Mouse (Mus musculus) CH12.LX (cell line): Measurements from ENCODE around the gene Gm13285. TPM values are rescaled to one million over a fixed set of nuclear protein-coding genes. Genes with fewer than 3 reads are reported as not detected.
A peak's percentile ranks its signal among the peaks of the same experiment; 100 is the strongest.
"Not testable (repeated sequence)": the region's sequence is repeated elsewhere in the genome, so short reads cannot be mapped to it uniquely, and the experiment has no call there.

ENCODE experiments used
- DNase-seq: peaks from one replicate; pipeline ENCODE4 v3.0.0-alpha.2; 2013; ENCODE audit errors: extremely low read depth
- H3K27ac ChIP-seq: 2 replicates; pipeline ENCODE4 v1.5.1; 2012; ENCODE audit warnings: low read depth, mild to moderate bottlenecking, control low read depth, moderate library complexity; ENCODE audit not compliant: insufficient read depth
- H3K27me3 ChIP-seq: replicated peaks from 2 replicates; pipeline ENCODE3; 2012; ENCODE audit warnings: inconsistent platforms
- H3K36me3 ChIP-seq, 2 experiments: replicated peaks in 1 of 2; 2 replicates each; pipeline versions ENCODE3 to v1.6.1; 2012; ENCODE audit warnings: inconsistent platforms in 1 of 2, low read length in 1 of 2, mild to moderate bottlenecking in 1 of 2, mixed read lengths in 1 of 2, moderate library complexity in 1 of 2; ENCODE audit not compliant: control insufficient read depth in 1 of 2, insufficient read depth in 1 of 2
- H3K4me1 ChIP-seq, 2 experiments: 2 replicates each; pipeline ENCODE4 v1.6.1; 2012; ENCODE audit warnings: inconsistent platforms in 1 of 2, moderate library complexity in 1 of 2; ENCODE audit not compliant: insufficient read depth in 2 of 2, control insufficient read depth in 1 of 2
- H3K4me2 ChIP-seq: 2 replicates; pipeline ENCODE4 v1.6.1; 2012; ENCODE audit warnings: low read depth, mild to moderate bottlenecking, control low read depth; ENCODE audit not compliant: poor library complexity, insufficient read depth, severe bottlenecking
- H3K4me3 ChIP-seq, 3 experiments: fragments of 150-350 bp in 1 of 3; sonication (generic) in 1 of 3; replicated peaks in 1 of 3; 2 replicates each; pipeline versions ENCODE3 to v1.5.1; 2011 to 2012; ENCODE audit warnings: low read depth in 2 of 3, low read length in 2 of 3, mild to moderate bottlenecking in 2 of 3, moderate library complexity in 2 of 3, control low read depth in 1 of 3, improper control_type of control experiment in 1 of 3, inconsistent platforms in 1 of 3, mixed read lengths in 1 of 3; ENCODE audit not compliant: poor library complexity in 1 of 3
- H3K79me2 ChIP-seq: replicated peaks from 2 replicates; pipeline ENCODE4 v1.6.1; 2012; ENCODE audit warnings: mild to moderate bottlenecking, moderate library complexity; ENCODE audit not compliant: control insufficient read depth, poor library complexity, insufficient read depth, severe bottlenecking; ENCODE audit errors: extremely low read depth
- H3K9ac ChIP-seq: 2 replicates; pipeline ENCODE4 v1.6.1; 2012; ENCODE audit warnings: low read depth, mild to moderate bottlenecking, control low read depth, moderate library complexity; ENCODE audit not compliant: insufficient read depth
- H3K9me3 ChIP-seq: replicated peaks from 2 replicates; pipeline ENCODE3; 2012; ENCODE audit warnings: low read length, inconsistent platforms, mixed read lengths
- BHLHE40 ChIP-seq: IDR thresholded peaks from 2 replicates; pipeline ENCODE4 v1.6.1; 2011; ENCODE audit warnings: mild to moderate bottlenecking, low read depth, low read length, improper control_type of control experiment
- CHD1 ChIP-seq: IDR thresholded peaks from 2 replicates; pipeline ENCODE4 v1.6.1; 2012; ENCODE audit warnings: low read depth, low read length, improper control_type of control experiment, inconsistent platforms
- CHD2 ChIP-seq: IDR thresholded peaks from 2 replicates; pipeline ENCODE4 v1.6.1; 2011; ENCODE audit warnings: low read length, improper control_type of control experiment
- CTCF ChIP-seq, 2 experiments: IDR thresholded peaks in 1 of 2; conservative IDR thresholded peaks in 1 of 2; 2 replicates each; pipeline ENCODE4 v1.5.1; 2011 to 2012; ENCODE audit warnings: low read depth in 2 of 2, low read length in 2 of 2, improper control_type of control experiment in 1 of 2, inconsistent platforms in 1 of 2, mild to moderate bottlenecking in 1 of 2, moderate library complexity in 1 of 2
- ELF1 ChIP-seq: IDR thresholded peaks from 2 replicates; pipeline ENCODE4 v1.6.1; 2014; ENCODE audit warnings: low read depth, mild to moderate bottlenecking, inconsistent platforms, low read length, improper control_type of control experiment
- EP300 ChIP-seq: IDR thresholded peaks from 2 replicates; pipeline ENCODE4 v1.6.1; 2011; ENCODE audit warnings: low read length, improper control_type of control experiment
- GABPA ChIP-seq: IDR thresholded peaks from 2 replicates; pipeline ENCODE4 v1.6.1; 2012; ENCODE audit warnings: low read depth, low read length, improper control_type of control experiment, inconsistent platforms; ENCODE audit not compliant: insufficient replicate concordance
- HCFC1 ChIP-seq: IDR thresholded peaks from 2 replicates; pipeline ENCODE4 v1.6.1; 2012; ENCODE audit warnings: low read depth, mild to moderate bottlenecking, inconsistent platforms, low read length, improper control_type of control experiment
- JUN ChIP-seq: IDR thresholded peaks from 2 replicates; pipeline ENCODE4 v1.6.1; 2011; ENCODE audit warnings: low read depth, mild to moderate bottlenecking, low read length, improper control_type of control experiment, moderate library complexity; ENCODE audit not compliant: insufficient read depth
- JUND ChIP-seq: conservative IDR thresholded peaks from 2 replicates; pipeline ENCODE4 v1.6.1; 2011; ENCODE audit warnings: low read depth, low read length, improper control_type of control experiment
- KAT2A ChIP-seq: IDR thresholded peaks from 2 replicates; pipeline ENCODE4 v1.6.1; 2012; ENCODE audit warnings: low read length, improper control_type of control experiment, inconsistent platforms; ENCODE audit not compliant: insufficient replicate concordance
- MAFK ChIP-seq: IDR thresholded peaks from 2 replicates; pipeline ENCODE4 v1.6.1; 2011; ENCODE audit warnings: low read length, improper control_type of control experiment; ENCODE audit not compliant: insufficient replicate concordance
- MAZ ChIP-seq: IDR thresholded peaks from 2 replicates; pipeline ENCODE4 v1.6.1; 2012; ENCODE audit warnings: low read depth, mild to moderate bottlenecking, inconsistent platforms, low read length, improper control_type of control experiment, moderate library complexity
- MEF2A ChIP-seq: IDR thresholded peaks from 2 replicates; pipeline ENCODE4 v1.6.1; 2014; ENCODE audit warnings: low read depth, mild to moderate bottlenecking, inconsistent platforms, low read length, improper control_type of control experiment, borderline replicate concordance
- MXI1 ChIP-seq: IDR thresholded peaks from 2 replicates; pipeline ENCODE4 v1.6.1; 2011; ENCODE audit warnings: mild to moderate bottlenecking, low read depth, low read length, improper control_type of control experiment
- PAX5 ChIP-seq: IDR thresholded peaks from 2 replicates; pipeline ENCODE4 v1.6.1; 2012; ENCODE audit warnings: low read length, inconsistent platforms, mixed read lengths
- POLR2A ChIP-seq: IDR thresholded peaks from 2 replicates; pipeline ENCODE4 v1.6.1; 2011; ENCODE audit warnings: low read depth, mild to moderate bottlenecking, improper control_type of control experiment, low read length
- POLR2AphosphoS2 ChIP-seq: IDR thresholded peaks from 2 replicates; pipeline ENCODE4 v1.6.1; 2011; ENCODE audit warnings: low read depth, low read length, improper control_type of control experiment
- RAD21 ChIP-seq: IDR thresholded peaks from 2 replicates; pipeline ENCODE4 v1.6.1; 2011; ENCODE audit warnings: low read depth, mild to moderate bottlenecking, low read length, improper control_type of control experiment, moderate library complexity
- RCOR1 ChIP-seq: conservative IDR thresholded peaks from 2 replicates; pipeline ENCODE4 v1.6.1; 2012; ENCODE audit warnings: low read depth, mild to moderate bottlenecking, inconsistent platforms, low read length, improper control_type of control experiment
- SIN3A ChIP-seq: IDR thresholded peaks from 2 replicates; pipeline ENCODE4 v1.6.1; 2012; ENCODE audit warnings: low read length, improper control_type of control experiment, inconsistent platforms
- SMC3 ChIP-seq: IDR thresholded peaks from 2 replicates; pipeline ENCODE4 v1.6.1; 2011; ENCODE audit warnings: low read depth, low read length, improper control_type of control experiment
- TBP ChIP-seq: conservative IDR thresholded peaks from 2 replicates; pipeline ENCODE4 v1.6.1; 2011; ENCODE audit warnings: low read depth, low read length, improper control_type of control experiment
- USF2 ChIP-seq: conservative IDR thresholded peaks from 2 replicates; pipeline ENCODE4 v1.6.1; 2011; ENCODE audit warnings: low read depth, low read length, improper control_type of control experiment
- ZC3H11A ChIP-seq: IDR thresholded peaks from 2 replicates; pipeline ENCODE4 v1.6.1; 2012; ENCODE audit warnings: low read depth, mild to moderate bottlenecking, inconsistent platforms, low read length, improper control_type of control experiment
- dilution Hi-C: fragments of 300-500 bp; cut with MboI; formaldehyde crosslinking; loops from 2 replicates; pipeline ENCODE4 v1.14.3; 2020; ENCODE audit warnings: low sequenced_read_pairs; ENCODE audit not compliant: extremely low pct_unique_long_range_greater_than_20kb, extremely low pct_ligation_motif_present
- in situ Hi-C: fragments of 300-500 bp; cut with MboI; formaldehyde crosslinking; loops from 3 replicates; pipeline ENCODE4 v1.14.3; 2019; ENCODE audit warnings: low sequenced_read_pairs, low pct_ligation_motif_present, low pct_unique_long_range_greater_than_20kb, mixed read lengths
- polyA plus RNA-seq: library from polyadenylated mRNA; unstranded; fragments of >175 nt; gene quantifications from 2 replicates; pipeline ENCODE4 v1.2.1, GENCODE M21; 2012; ENCODE audit warnings: low read depth; ENCODE audit not compliant: insufficient read length
- total RNA-seq, 2 experiments: library from RNA; depleted of rRNA; stranded (reverse); fragments of 300-350 nt in 1 of 2; fragments of >200 nt in 1 of 2; gene quantifications; 2 replicates each; pipeline ENCODE4 v1.2.3; 2012 to 2014

Gm13285 gene
- total and polyA plus RNA-seq, 3 experiments = not detected

DNA sequence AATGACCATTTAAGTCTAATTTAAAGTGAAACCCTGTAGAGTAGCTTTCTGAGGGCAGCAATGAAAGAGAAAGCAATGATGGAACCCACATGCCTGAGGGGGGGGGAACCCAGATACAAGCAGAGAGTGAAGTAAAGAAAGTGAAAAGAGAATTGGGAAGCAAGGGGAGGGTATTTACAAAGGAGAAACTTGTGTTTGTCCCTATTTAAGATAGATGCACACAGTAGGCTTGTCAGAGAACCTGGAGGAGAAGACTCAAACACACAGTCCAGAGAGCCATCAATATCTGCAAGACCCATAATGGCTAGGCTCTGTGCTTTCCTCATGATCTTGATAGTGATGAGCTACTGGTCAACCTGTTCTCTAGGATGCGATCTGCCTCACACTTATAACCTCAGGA lies 20.2 kb downstream of the Gm13285 start, which contains the start of gene Ifna11:
Ifna11 (plus strand) TSS at position 301 of the 400 bp plus-strand sequence.
- Histone ChIP-seq H3K4me2 (no peak within 1 kb of the TSS), H3K27ac (no peak within 1 kb of the TSS), H3K27me3 (peaks cover 34% of the 10 kb centered on the region), H3K9me3 (no peaks in the 10 kb centered on the region), H3K4me1 (no peaks in the 10 kb centered on the region), H3K9ac (no peak within 1 kb of the TSS), H3K4me3 (no peak within 1 kb of the TSS), H3K79me2 (no peaks in the 10 kb centered on the region), H3K36me3 (no peaks in the 10 kb centered on the region)
- dilution Hi-C loops (no loop called here), in situ Hi-C loops (no loop called here)
- TF ChIP-seq CTCF (conservative IDR thresholded peaks at IDR 0.05 in 1 of 2, IDR thresholded peaks at IDR 0.05 in 1 of 2; ENCODE audit: low read depth in 2 of 2, low read length in 2 of 2) (no peak), JUND (no peak), MAZ (no peak), TBP (no peak), EP300 (no peak), CHD1 (no peak), JUN (no peak), USF2 (no peak), ELF1 (no peak), PAX5 (no peak), HCFC1 (no peak), SMC3 (no peak), GABPA (no peak), CHD2 (no peak), MEF2A (no peak), RCOR1 (no peak)
- no peak for DNase-seq

DNA sequence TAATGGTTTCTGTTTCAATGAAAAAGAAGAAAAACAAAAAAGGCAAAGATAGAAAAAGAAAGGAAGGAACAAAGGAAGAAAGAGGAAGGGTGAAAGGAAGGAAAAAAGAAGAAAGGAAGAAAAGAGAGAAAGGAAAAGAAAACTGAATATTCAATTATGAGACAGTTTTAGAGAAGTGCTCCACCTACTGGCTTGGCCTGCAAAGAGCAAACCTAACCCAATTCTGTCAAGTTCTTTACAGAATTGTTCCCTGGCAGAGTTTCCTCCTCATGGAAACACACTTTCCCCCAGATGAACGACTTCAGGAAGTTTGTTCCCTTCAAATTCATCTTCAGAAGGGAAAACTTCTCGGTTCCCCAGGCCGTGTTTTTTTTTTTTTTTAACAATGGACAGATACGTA lies 23.5 kb downstream of the Gm13285 start:
- Histone ChIP-seq H3K4me3 (no peak overlapping the region), H3K27me3 (peaks cover 20% of the 10 kb centered on the region), H3K9ac (no peak overlapping the region), H3K4me2 (no peak overlapping the region), H3K27ac (no peak overlapping the region), H3K79me2 (no peaks in the 10 kb centered on the region), H3K4me1 (no peaks in the 10 kb centered on the region), H3K9me3 (no peaks in the 10 kb centered on the region), H3K36me3 (no peaks in the 10 kb centered on the region)
- DNase-seq = peak; percentile 27
- dilution Hi-C loops = no loop called here
- TF ChIP-seq CHD1 (no peak), ELF1 (no peak), SMC3 (peak; percentile 46), SIN3A (no peak), RAD21 (peak; percentile 19), POLR2A (no peak), PAX5 (no peak), MAFK (no peak), CTCF (conservative IDR thresholded peaks at IDR 0.05 in 1 of 2, IDR thresholded peaks at IDR 0.05 in 1 of 2; ENCODE audit: low read depth in 2 of 2, low read length in 2 of 2) (peak; percentile 55 to 73), POLR2AphosphoS2 (no peak), MXI1 (no peak), USF2 (no peak), ZC3H11A (no peak), KAT2A (no peak), CHD2 (no peak), BHLHE40 (no peak)
- in situ Hi-C loops = no loop called here

DNA sequence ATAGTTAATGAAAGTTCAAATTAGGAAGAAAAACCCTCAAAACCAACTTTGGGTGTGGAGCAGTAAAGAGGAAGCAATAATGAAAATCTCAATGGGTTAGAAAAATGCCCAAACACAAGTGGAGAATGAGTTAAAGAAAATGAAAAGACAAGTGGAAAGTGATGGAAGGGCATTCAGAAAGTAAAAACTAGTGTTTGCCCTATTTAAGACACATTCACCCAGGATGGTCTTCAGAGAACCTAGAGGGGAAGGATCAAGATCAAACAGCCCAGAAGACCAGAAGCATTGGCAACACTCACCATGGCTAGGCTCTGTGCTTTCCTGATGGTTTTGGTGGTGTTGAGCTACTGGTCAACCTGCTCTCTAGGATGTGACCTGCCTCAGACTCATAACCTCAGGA lies 27.7 kb downstream of the Gm13285 start, which contains the start of gene Ifna6:
Ifna6 (plus strand) TSS at position 301 of the 400 bp plus-strand sequence.
- H3K9ac ChIP-seq, H3K4me2 ChIP-seq, H3K36me3 ChIP-seq, H3K4me1 ChIP-seq, in situ Hi-C loops, H3K79me2 ChIP-seq, H3K9me3 ChIP-seq, DNase-seq, H3K27ac ChIP-seq, H3K4me3 ChIP-seq, dilution Hi-C loops: not testable (repeated sequence)
- peaks cover 22% of the 10 kb centered on the region for H3K27me3 ChIP-seq
